Mouse (Mus musculus) liver (tissue): ENCODE measurements around the gene Pcx.
"Not testable (repeated sequence)": the region's sequence is repeated elsewhere in the genome, so short reads cannot be mapped to it uniquely, and the experiment has no call there.

ENCODE experiments used
- DNase-seq: peaks from one replicate; pipeline ENCODE4 v3.0.0-alpha.2; 2020; ENCODE audit warnings: mixed read lengths

The Pcx gene

DNA sequence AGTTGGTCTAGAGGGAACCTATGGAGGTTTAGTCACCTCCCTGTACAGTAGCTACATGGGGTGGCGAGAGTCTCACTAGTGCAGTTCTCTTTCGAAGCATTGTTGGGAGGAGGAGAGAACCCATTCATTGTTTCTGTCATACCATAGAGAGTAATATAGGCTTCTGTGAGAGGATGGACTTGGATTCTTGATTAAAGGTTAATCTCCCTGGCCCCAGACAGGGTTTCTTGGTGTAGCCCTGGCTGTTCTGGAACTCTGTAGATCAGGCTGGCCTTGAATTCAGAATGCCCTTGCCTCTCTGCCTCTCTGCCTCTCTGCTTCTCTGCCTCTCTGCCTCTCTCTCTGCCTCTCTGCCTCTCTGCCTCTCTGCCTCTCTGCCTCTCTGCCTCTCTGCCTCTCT, 46.5 kb downstream of the Pcx start:
- DNase-seq, result no peak

DNA sequence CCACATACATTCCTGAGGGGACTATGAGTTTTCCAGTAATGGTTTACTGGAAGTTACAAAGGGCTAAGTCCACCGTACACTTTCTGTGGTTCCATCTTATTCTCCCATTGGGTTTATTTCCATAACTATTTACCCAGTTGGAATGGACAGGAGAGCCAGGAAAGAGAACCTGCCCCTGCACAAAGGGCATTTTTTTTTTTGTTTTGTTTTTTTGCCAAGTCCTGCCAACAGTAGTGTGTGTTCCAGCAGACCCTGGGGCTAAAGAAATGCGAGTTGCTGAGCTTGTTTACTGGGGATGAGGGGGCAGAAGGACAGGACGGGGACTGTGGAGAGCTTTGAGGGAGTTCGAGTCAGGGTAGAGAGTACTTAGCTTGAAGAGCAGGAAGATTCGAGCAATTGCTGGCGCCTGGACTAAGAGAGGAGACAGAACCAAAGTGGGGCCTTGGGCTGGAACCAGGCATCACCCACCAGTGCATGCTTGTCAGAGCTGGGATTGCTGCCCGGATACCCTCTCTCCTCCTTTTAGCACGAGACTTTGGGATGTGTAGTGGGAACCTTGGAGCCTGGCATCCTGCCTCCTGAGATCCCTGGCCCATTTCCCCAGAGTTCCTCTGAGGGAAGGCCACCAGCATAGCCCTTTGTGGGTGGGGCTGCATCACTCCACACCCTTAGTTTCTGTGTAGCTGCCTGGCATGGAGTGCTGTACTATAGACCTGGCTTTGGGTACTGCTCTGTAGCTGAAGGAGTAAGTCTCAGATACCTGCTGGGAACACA, 47.7 kb downstream of the Pcx start:
- peak; percentile 86 for DNase-seq

DNA sequence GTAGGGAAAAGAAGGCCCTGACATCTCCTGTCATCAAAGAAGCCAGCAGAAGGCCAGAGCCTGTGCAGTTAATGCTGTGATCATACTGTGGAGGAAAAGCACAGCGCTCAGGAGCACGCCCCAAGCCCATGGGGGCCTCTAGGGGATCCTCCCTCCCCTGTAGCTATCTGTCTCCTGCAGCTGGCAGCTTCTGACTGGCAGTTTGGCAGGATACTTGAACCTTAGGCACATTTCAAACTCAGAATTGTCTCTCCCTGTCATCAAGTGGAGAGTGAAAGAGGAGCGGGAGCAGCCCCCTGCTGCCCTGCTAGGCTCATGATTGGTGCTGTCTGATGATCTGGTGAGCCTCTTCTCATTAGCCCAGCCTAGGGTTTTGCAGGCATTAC, 48.3 kb downstream of the Pcx start:
- DNase-seq, result peak; percentile 91

DNA sequence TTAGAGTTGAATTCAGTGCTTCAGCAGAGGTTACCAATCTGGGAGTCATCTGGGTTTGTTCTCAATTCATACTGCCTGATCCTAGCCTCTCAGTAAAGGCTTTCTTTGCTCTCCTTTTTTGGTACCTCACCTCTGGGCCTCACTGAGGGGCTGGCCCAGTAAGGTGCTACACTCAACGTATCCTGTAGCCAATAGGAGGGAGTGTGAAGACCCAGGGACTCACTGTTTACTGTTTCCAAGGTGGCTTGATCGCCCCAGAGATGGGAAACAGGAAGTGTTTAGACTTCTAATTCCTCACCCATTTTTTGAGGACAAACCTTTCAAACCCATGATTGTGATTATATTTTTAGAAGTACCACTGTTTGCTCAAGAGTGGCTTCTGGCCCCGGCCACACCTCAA, 48.7 kb downstream of the Pcx start:
- peak; percentile 60 for DNase-seq

DNA sequence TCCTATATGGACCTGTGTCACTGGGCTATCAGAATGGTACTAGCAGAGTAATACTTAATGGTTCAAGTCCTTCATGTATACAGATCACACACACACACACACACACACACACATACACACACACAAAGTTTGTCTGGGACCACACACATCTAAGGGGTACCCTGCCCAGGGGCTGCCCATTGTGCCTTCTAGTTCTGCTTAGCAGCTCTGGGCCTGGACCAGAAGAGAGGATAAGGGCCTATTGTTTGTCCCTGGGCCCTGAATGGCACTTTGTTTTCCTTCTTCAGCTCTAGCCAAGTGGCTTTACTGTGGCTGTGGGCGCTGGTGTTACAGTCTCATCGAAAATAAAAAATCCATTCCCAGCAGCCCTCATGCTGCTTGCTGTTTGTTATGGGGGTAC, 49.3 kb downstream of the Pcx start:
- DNase-seq, result no peak

DNA sequence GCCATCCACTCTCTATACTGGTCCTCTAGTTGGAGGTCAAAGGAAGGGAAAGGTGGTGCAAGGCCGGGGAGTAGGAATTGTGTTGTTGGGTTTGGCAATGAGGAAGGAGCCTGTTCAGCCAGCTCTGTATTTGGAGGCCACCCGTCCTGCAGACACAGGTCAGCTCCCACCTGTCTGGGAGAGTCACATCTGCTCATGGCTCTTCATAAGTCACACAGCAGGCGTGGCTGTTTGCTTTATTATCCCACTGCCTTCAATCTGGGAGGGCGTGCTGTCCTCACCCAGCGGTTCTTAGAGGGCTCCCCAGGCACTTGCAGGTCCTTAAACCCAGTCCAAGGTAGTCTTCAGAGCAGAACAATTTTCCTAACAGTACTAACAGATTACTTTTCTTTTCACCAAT, 49.9 kb downstream of the Pcx start:
- DNase-seq, result peak; percentile 71

DNA sequence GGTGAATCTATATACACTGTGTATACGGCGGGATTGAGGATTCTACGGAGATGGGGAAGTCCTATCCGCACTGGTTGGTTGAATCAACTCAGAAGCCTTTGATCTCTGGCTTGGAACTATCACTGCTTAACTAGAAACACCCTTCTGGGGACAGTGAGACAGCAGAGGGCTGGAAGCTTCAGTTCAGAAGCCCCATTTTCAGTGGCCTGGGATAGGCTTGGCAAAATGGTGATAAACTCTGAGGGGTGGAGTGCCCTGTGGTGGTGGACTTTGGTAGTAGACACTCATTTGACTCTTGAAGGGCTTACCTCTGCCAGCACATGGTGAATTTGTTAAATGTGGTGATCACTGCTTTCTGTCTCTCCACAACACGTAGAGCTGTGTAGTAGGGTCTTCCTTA, 55.4 kb downstream of the Pcx start:
- peak; percentile 71 for DNase-seq

DNA sequence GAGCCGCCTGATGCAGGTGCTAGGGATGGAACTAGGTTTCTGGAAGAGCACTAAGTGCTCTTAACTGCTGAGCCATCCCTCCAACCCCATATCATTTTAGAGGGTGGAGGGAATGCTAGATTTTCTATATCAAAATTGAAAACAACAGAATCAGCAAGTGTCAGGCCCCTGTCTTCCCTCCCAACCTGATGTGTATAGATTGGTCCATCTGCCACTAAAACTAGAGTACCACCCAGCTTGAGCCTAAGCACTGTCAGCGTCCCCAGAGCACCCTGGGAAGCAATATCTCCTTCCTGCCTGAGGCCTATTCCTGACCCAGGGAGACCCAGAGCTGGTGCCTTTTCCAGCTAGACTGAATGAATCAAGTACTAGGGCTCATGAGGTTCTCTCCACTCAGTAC, 56.6 kb downstream of the Pcx start:
- peak; percentile 75 for DNase-seq

DNA sequence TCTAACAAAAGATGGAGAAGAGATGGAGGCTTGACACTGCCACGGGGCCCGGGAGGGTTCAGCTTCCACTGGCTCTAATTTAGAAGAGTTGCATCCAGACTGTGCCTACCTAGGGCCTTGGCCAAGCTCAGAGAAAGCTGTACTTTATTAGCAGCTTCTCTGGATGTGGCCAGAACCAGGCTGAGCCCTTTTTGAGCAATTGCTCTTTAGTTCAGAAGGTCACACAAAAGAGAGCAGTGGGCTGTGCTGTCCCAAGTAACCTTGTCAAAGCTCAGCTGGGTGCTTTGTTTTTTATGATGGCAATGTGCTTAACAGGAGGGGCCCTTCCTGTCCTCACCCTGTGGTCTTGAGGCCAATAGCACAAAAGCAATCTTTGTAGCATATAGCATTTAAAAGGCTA, 57.4 kb downstream of the Pcx start:
- DNase-seq, result no peak

DNA sequence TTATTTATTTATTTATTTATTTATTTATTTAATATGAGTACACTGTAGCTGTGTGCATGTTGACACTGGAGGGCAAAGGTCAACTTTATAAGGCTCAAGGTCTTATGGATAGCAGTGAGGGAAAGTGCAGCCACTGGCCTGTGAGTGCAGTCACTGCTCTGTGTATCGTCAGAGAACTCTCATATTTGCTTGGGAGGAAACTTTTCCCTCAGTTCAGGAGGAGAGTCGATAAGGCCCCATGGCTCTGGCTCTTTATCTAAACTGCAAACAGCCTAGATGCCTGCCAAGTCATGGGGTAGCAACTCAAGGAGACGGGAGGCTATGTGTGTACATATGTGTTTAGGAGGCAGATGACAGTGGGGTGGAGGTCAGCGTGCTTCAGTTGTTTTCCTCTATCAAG, 58.6 kb downstream of the Pcx start:
- peak; percentile 85 for DNase-seq

DNA sequence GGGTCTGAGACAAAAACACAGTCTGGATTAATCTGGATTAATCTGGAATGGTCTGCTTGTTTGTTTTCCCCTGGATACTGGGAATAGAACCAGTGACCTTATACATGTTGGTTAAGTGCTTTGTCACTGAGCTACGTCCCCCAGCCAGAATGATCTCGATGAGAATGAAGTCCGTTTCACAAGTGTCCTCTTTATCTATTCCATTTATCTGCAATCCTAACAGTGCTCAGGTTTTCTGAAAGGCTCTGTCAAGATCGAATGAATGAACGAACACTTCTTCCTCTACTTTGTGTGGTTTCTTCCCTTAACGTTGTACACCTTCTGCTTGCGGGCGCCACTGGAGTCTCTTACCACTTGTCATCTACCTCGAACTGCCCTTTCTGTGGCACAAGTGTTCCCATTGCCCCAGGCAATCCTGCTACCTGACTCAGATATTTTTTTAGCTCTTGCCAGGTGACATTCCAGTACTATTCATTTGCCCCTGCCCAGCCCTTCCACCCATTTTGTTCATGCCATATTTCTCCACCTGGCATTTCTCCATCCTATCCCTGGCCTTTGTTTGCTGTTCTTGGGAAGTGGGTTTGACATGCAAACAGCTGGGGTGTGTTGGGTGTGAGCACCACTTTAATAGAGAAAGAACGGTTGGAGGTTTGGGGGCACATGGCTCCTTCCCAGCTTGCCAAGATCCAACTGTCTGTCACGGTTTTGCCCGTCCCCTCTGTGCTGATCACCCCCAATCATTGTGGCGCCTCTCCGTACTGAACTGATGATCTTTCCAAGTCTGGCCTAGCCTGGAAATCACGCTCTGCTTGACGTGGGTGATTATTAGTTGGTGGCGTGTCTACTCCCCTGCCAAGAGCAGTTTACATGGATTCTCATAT, 59.3 kb downstream of the Pcx start:
- DNase-seq, result no peak

DNA sequence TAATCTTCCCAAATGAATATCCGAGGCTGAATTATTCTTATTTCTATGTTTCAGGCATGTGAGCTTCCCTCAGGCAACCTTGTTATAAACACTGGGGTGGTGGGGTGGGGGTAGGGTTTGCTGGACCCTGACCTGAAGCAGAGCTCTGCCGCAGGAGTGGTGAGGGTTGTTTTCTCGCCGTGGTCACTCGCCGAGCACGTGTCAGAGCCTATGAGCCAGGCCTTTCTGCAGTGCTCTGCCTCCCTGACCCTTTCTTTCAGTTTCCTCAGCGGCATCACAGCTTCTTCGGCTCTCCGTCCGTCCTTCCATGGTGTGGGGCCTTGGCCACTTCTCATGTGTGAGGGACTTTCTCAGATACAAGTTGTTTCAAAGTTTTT, 60.0 kb downstream of the Pcx start:
- no peak for DNase-seq

DNA sequence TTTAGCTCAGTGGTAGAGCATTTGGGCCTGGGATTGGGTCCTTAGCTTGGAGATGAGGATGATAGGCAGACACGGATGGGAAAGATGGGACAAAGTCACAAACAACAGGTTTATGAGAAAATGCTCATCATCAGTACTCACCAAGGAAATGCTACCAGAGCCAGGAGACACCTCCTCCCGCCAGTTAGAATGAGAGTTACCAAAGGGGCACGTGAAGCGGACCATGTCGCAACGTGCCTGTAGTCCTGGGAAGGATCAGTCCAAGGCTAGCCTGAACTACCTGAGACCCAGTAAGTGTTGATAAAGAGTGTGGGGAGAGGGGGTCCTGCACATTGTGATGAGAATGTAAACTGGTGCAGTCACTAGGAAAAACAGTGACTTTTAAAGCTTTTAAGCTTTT, 60.5 kb downstream of the Pcx start:
- no peak for DNase-seq

DNA sequence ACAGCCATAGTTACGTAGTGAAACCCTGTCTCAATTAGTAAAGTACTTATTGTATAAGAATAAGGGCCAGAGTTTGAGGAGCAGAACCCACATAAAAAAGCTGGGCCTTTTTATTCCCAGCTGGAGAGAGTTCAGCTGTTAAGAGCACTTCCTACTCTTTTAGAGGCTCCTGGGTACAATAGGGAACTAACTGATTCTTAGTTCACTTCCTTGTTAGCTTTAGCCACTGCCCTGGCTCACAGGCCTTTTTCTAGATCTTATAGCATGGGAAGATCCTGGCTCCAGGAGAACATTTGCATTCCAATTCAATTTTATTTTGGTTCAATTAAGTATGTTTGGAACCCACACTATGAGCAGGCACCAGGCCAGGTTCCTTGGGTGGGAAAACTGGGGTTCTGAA, 61.4 kb downstream of the Pcx start:
- DNase-seq, result no peak

DNA sequence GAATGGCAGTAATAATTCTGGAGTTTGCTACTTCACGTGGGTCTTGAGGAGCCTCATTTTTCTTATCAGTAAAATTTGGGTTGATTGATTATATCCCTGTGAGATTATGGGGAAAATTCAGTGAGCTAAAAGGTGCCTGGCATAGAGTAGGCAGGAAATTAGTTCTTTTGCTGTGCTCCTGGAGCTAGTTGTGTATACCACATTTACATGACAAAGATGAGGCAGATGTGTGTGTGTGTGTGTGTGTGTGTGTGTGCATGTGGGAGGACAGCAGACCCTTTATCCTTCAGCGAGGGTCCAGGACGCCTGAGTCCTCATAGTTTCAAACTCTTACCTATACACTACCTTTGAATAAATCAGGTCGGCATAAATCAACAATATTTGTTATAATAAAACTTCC, 61.8 kb downstream of the Pcx start:
- DNase-seq, result no peak

DNA sequence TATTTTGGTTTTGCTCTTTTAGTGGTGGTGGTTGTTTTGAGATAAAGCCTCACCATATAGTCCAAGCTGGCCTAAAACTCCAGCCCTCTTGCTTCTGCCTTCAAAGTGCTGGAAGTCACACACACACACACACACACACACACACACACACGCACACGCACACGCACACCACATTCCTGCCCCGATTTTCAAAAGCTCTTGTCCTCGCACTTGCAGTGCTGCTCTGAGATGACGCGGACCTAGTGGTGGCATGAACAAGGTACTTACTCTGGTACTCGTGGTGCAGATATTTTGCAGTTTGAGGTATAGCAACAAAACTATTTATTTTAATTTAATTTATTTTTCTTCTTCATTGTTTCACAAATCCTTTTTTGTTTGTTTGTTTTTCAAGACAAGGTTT, 62.2 kb downstream of the Pcx start:
- peak; percentile 2 for DNase-seq

DNA sequence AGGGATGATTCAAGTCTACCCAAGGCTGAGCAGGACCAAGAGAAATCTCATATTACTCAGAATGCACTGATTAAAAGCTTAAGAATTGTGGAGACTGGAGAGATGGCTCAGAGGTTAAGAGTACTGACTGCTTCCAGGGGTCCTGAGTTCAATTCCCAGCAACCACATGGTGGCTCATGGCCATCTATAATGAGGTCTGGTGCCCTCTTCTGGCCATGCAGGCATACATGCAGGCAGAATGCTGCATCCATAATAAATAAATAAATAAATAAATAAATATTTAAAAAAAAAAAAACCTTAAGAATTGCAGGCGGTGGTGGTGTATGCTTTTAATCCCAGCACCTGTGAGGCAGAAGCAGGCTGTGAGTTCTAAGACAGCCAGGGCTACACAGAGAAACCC, 63.0 kb downstream of the Pcx start:
- DNase-seq, result no peak

DNA sequence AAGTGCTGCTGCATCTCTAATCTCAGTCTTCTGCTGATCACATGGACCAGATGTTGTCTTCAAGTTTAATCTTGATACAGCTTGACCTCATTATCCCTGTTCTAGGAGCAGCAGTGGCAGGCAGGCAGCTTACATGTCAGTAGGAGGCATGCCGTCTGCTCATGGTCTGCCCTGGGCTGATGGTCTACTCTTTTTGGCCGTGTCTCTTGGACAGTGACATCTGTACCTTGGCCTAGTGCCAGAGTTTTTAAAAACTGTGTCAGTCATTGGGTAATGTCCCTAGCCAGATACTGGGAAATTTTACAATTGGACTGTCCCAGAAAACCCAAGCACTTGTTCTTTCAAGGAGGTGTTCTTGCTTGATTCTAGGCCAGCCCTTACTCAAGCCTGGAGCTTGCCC, 68.5 kb downstream of the Pcx start:
- DNase-seq, result no peak

DNA sequence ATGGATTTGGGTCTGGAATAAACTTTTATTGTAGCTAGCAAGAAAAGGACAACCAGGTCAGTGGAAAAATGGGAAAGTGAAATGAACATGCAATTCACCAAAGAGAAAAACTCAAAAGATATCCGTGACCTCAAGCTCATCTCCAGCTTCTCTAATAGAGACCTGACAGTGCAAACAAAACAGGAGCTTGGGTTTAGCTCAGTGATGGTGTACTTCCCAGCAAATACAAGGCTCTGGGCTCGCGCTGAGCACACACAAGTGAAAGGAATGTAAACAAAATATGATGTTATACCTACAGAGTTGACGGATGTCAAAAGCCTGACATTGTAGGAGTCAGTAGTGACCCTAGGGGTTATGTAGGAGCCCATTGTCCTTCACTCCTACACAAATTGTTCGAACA, 69.0 kb downstream of the Pcx start:
- DNase-seq, result no peak

DNA sequence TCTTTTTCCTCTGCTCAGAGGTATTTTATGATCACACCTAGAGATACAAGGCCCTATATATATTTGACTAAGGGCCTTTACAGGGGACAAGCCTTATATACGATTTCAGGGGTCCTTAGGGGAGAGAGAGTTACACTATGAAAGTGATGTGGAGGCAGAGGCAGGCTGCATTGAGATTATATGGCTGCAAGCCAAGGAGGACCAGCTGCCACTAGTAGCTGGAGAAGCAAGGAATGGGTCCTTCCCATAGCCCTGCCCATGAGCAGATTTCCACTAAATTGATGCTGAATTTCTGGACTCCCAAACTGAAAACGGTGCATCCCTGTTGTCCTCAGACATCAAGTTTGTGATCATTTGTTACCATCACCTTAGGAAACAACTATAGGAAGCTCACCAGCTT, 73.6 kb downstream of the Pcx start:
- DNase-seq, result no peak

DNA sequence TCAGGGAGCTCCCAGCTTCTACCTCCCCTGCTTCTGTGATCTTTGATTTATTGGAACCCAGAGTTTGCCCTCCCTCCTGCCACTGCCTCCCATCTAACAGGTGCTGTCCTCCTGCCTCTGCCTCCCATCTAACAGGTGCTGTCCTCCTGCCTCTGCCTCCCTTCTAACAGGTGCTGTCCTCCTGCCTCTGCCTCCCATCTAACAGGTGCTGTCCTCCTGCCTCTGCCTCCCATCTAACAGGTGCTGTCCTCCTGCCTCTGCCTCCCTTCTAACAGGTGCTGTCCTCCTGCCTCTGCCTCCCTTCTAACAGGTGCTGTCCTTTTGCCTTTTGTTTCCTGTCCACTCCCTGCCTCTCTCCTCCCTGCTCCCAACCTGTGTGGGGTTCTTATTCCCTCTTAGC, 76.5 kb downstream of the Pcx start:
- DNase-seq, result not testable (repeated sequence)

DNA sequence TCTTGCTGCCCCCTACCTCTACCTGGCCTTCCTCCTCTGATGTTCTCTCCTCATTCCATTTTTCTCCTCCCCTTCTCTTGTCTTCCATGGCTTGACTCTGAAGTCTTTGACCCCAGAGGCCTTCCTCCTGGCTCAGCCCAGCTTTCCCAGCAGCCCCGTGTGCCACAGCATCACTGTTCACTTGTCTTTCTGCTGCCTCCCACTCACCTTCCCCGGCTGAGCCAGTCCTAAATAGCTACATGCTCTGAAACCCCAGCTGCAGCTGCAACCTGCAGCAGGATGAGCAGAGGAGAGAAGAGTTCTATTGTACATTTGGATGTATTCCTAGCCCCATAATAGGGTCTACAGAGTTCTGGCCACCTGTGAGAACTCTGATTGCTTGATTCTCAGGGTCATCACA, 77.2 kb downstream of the Pcx start:
- DNase-seq, result no peak

DNA sequence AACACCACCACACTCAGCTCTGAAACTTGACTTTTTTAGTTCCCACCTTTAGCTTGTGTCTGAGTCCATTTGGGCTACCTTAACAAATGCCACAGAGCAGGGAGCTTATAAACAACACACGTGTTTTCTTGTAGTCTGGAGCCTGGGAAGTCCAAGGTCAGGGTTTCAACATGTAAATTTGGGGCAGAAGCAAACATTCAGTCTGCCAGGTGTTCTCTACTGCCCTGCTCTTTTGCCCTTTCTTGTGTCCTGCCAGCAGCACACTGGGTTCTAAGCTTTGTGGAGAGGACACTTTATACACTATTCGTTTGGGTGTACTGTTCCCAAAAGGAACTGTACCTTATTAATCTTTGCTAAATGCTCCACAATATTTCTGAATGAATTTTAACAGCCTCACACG, 78.2 kb downstream of the Pcx start:
- no peak for DNase-seq

DNA sequence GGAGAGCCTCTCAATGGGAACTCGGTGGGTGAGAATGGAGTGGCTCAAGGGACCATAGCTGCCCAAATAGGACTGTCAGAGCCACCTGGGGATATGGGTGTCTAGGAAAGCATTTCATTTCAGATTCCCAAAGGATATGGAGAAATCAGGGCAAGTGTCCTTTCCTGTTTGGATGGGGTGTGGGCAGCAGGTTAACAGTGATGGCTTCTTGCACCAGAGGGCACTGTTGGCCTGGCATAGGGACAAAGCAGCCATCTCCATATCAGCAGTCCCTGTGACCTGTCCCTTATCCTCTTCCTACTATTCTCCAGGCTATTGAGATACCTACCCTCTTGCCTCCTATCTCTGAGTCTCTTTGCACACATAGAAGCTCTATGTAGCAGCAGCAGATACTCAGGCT, 78.8 kb downstream of the Pcx start:
- no peak for DNase-seq

DNA sequence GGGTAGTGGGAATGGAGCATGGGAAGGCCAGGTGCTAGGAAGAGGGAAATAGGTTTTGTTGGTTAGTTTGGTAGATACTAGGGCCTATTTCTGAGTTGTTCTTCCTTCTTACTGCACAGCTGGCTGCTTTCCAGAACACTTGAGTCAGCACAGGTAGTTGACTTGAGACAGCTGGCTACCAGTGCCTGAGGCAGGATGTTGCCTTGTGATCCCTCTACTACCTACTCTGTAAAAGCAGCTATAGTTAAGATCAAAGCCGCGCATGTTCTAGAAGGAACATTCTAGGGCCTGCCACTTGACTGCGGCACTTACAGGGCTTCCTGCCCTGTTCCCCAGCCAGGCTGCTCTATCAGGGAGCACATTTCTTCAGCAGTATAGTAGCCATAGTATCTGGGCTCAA, 79.8 kb downstream of the Pcx start:
- DNase-seq, result no peak
